Mouse (Mus musculus) adrenal gland, adult 8-10 months (tissue): ENCODE measurements around the gene Epp13. TPM values are rescaled to one million over a fixed set of nuclear protein-coding genes. Genes with fewer than 3 reads are reported as not detected.
"Not testable (repeated sequence)": the region's sequence is repeated elsewhere in the genome, so short reads cannot be mapped to it uniquely, and the experiment has no call there.

ENCODE experiments used
- DNase-seq: peaks from one replicate; pipeline ENCODE4 v3.0.0; 2022
- total RNA-seq, 4 experiments: library from RNA; stranded (reverse); gene quantifications; 2 replicates each; pipeline ENCODE4 v1.2.4; 2022

The Epp13 gene
- not detected for total RNA-seq

DNA sequence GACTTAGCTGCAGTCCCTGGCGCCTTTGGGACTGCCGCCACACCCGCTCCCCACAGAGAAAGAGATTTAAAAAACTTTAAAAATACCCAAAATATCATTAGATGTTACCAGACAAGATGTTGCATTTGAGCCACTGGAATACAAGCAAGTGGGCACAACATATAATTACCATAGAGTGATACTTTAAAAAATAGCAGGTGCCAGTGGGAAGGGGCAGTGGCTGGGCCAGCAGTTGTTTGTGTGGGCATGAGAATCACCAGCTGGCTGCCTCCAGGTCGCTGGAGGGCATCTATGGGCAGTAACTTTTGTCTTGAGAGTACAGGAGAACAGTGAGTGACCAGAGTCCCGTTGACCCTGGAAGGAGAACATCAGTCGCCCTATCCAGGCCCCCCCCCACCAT lies at the start of gene Epp13:
Gene Epp13, plus strand, starts transcription at position 301 of the 400 bp plus-strand sequence.
- no peak for DNase-seq

DNA sequence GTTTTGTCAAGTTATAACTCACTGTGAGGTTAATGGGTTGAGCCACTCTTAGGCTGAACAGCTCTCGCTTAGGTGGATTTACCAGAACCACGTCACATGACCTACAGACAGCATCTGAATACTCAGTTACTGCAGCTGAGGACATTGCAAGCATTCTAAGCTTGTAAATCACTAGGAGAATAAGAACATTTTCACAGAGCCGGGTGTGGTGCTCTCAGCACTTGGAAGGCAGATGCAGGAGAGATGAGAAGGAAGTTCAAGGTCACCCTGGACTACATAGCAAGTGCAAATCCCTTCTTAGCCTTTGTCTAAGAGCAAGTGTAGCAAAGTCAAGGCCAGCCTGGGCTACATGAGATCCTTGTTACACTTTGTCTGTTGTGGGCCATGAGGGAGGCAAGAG lies 48.3 kb upstream of the Epp13 start:
- DNase-seq = no peak

DNA sequence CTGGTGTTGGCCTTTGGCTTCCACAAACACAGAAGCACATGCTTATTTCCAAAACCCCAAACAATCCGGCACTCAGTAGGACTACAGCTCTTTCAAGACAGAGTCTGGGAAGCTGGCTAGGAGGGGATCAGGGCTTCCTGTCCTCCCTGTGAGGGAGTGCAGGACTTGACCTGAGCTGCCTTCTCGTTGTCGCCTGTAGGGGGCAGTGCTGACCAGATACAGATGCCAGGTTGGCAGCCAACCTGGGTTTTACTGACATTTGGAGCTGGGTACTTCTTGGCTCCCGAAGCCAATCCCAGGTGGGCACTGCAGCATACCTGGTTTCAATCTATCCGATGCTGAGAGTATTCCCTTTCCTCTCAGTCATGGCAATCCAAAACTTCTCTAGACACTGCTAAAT lies 39.4 kb upstream of the Epp13 start:
- no peak for DNase-seq

DNA sequence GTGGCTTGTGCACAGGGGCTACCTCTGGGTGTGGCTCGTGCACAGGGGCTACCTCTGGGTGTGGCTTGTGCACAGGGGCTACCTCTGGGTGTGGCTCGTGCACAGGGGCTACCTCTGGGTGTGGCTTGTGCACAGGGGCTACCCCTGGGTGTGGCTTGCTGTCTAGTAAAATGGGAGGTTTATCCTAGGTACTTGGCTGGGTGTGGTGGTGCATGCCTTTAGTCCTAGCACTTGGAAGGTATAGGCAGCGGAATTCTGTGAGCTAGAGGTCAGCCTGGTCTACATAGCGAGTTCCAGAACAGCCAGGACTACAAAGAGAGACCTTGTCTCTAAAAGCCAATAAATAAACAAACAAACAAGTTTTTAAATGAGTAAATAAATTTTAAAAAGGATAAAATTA lies 37.8 kb upstream of the Epp13 start:
- not testable (repeated sequence) for DNase-seq

DNA sequence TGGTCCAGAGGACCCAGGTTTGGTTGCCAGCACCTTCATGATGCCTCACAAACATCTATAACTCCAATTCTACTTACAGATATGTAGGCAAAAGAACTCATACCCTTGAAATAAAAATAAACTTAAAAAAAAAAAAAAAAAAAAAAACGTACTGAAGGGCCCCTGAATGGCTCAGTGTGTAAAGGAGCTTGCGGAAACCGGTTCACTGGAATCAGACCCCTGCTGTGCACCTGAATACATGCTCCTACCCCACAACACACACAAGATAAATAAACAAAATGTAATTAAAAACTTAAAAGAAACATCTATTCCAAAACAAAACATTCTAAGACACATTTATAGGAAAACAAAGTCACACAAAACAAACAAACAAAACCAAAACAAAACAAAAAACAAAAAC lies 32.4 kb upstream of the Epp13 start:
- no peak for DNase-seq

DNA sequence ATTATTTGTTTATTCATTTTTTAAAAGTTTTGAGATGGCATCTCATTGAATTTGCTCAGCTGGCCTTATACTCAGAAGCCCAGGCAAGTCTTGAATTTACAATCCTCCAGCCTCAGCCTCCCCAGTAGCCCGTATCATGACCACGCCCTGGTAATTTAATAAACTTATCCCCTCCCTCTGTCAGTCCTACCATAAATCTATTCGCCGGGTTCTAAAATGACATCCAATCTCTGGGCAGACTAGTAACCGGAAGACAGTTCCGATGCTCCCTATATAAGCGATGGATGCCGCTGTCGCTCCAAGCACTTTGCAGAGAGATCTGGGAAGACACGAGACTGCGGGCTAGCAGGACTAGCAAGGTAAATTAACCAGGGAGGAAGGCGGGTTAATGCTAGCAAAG lies 30.5 kb upstream of the Epp13 start, which contains the start of gene Zscan5b:
Gene Zscan5b, plus strand, starts transcription at position 301 of the 400 bp plus-strand sequence.
- DNase-seq = no peak

DNA sequence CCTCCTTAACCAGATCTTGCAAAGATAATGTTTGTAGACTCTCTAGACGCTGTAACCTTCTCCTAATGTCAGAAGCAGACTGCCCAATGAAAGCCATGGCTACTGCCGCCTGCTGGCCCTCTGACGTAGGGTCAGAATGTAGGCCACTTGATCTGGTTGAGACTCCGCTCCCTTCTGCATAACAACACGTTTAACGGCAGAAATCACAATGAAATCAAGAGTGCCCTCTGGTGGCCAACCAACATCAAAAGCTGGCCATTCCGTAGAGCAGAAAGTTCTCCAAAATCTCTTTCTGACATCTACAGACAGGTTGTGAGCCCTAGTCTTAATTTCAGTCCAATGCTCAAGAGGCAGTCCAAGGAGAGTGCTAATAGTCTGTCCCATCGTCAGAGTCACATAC lies 24.0 kb upstream of the Epp13 start:
- DNase-seq = not testable (repeated sequence)

DNA sequence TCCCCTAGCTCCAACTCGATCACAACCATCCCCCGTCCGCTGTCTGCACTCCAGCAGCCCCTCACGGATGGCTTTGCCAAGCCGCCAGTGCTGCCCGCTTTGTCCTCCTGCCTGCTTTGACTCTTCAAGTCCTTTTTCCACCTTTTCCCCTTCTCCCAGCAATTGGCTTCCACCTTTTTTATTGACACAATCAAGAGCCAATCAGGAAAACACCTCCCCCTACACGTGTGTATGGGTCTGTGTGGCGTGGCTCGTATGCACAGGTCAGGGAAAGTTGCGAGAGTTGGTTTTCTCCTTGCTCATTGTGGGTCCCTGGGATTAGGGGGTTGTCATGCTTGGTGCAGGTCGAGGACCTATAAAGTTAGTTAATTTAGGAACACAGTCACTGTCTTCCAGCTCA lies 12.7 kb upstream of the Epp13 start:
- no peak for DNase-seq

DNA sequence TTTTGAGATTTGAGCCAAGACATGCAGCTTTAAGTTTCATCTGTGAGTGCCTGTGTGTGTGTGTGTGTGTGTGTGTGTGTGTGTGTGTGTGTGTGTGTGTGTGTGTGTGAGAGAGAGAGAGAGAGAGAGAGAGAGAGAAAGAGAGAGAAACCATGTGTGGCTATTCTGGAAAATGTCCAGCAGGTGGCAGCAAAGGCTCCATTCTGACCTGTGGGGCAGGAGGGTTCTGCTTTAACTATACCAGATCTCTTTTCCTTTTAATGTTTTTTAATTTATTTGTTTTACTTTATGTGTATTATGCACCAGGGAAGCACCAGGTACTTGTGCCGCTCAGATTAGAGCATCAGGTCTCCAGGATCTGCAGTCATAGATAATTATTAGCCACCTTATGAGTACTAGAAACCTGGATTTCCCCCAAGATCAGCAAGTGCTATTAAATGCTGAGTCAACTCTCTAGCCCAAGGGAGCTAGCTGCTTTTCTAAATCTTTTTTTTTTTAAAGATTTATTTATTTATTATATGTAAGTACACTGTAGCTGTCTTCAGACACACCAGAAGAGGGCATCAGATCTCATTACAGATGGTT lies 11.6 kb upstream of the Epp13 start:
- not testable (repeated sequence) for DNase-seq

DNA sequence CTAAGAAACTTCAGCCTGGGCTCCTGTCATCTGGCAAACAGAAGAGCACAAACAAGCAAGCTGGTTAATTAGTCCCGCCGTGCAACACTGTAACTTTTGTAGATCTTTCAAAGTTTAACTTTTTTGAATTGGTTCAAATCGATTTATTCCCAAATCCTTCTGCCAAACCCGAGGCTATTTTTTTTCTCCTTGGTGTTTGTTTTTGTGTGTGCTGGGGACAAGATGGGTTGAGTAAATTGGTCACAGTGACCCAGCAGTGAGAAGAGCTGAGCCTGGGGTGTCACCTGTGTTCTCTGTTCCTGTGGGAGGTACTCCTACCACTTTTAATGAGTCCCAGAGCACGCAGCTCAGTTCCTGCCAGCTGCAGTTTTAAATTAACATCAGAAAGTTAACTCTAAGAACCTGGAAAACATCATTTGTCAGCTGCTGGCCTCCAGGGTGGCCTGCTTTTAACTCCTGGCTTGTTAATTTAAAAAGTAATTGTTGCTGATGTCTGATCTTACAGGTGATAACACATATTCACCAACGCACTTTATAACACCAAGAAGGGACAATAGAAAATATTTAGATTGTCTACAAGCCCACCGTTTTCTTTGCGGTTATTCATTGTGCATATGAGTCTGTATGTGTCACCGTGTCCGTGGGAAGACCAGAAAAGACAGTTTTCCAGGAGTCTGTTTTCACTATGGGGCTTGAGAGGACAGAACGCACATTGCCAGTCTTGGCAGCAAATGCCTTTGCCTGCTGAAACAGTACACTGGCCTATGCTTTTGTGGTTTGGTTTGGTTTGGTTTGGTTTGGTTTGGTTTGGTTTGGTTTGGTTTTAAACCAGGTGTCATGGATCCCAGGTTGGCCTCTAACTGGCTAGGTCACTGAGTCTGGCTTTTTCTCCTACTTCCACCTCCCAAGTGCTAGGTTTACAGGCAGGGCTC lies 7.9 kb upstream of the Epp13 start:
- DNase-seq = no peak

DNA sequence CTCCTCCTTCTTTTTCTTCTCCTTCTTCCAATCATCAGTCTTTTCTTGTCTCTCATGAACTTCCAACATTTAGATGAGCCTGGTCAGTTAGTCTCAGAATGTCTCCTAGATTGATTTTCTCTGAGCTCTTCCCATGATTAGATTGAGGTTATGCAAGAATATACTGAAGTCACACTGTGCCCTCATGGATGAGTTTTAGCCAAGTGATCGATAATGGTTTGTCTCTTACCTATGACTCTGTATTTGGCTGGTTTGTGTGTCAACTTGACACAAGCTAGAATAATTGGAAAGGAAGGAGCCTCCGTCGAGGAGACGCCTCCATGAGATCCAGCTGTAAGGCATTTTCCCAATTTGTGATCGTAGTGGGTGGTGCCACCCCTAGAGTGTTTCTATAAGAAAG lies 1.9 kb downstream of the Epp13 start:
- no peak for DNase-seq

DNA sequence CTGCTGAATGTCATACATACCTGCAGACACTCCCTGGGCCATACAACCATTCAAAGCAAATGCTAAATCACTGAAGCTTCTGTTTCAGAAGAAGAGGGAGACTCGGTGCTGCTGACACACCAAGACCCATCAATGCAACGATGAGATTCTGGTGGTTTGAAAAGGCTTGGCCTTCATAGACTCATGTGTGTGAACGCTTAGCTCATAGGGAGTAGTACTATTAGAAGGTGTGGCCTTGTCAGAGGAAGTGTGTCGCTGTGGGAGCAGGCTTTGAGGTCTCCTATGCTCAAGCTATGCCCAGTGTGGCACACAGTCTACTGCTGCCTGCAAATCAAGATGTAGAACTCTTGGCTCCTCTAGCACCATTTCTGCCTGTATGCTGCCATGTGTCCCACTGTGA lies 4.9 kb downstream of the Epp13 start:
- DNase-seq = no peak

DNA sequence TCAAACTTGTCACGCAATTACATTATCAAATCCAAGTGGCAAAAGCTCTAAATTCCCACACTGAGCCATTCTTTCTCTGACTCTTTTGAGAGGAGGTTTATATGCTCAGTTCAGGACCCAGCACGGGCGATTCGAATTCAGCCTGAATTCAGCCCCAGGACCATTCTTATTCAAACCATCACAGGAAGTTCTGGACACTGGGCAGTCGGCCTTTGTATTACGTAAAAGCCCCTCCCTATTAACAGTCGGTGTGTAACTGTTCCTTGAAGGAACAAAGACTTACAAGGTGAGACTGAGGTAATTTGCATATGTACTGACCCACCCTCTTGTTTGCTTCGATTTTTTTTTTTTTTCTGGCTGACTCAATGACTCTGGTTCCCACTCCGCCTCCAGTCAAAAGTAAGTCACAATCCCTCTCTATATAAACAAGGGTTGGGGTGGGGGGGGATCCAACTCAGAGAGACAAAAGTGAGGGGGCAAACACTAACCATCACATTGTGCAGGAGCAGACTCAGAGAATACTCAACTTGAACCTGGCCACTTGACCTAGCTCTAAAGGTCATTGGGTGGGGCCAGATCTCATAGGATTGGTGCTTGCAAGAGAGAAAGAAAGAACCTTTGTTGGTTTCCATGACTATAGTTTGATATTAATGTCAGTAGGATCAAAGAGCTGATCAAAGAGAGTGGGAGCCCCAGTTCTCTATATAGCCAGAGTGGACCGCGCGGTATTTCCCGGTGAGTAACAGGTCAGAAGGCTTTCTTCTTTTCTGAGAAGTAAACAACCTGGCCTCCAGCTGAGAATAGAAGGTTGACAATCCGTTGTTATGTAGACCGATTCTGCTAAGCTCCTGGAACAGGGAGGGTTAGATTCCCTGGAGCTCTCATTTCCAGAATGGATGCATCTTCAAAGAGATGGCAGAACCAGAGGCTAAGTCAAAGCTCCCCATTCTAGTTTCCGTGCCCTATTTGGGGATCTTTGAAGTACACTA lies 6.0 kb downstream of the Epp13 start:
- DNase-seq = no peak

DNA sequence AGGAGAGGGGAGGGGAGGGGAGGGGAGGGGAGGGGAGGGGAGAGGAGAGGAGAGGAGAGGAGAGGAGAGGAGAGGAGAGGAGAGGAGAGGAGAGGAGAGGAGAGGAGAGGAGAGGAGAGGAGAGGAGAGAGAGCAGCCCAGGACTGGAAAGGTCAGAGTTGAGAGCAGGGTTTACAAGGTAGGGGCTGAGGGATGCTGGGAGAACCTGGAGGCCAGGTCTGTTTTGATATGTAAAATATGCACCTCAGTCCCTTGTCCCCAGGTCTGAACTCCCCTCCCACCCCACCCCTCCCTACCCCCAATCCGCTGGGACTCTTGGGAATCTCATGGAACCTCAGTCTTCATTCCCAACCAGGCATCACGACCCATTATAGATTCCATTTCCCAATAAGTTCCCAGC lies 7.5 kb downstream of the Epp13 start:
- not testable (repeated sequence) for DNase-seq

DNA sequence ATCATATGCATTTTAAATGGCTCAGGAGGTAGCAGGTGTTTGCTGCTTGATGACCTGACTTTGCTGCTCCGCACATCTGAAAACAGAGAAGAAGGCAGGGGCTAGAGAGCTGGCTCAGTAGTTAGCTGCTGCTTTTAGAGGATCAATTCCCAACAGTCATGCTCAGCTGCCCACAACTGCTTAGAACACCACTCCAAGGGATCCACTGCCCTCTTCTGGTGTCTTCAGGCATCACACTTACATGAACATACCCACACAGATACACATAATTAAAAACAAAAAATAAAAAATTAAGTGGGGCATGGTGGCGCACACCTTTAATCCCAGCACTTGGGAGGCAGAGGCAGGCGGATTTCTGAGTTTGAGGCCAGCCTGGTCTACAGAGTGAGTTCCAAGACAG lies 9.6 kb downstream of the Epp13 start:
- no peak for DNase-seq

DNA sequence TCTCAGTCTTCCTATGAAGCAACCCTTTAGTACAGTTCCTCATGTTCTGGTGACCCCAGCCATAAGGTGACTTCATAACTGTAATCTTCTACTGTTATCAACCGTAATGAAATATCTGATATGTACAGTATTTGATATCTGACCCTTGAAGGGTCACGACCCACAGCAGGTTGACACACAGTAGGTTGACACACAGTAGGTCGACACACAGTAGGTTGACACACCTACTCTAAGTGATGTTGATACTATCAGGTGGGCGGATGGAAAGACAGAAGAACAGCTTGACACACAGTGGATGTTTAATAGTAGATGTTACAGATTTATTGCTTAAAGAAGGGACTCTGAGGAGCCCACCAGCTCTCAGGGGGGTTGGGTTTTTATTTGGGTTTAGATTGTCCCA lies 10.5 kb downstream of the Epp13 start:
- no peak for DNase-seq

DNA sequence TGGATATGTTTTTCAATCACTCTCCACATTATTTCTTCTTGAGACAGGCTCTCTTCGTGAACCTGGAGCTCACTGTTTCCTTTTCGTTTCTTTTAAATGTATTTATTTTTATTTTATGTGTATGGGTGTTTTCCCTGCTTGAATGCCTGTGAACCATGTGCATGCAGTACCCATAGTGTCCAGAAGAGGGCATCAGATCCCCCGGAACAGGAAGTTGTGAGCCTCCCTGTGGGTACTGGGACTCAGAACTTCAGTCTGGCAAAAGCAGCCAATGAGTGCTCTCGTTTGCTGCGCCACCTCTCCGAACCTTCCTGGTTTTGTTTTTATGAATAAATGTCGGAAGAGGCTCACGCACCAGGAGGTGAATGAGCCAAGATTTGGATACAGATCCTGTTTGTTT lies 13.2 kb downstream of the Epp13 start:
- no peak for DNase-seq

DNA sequence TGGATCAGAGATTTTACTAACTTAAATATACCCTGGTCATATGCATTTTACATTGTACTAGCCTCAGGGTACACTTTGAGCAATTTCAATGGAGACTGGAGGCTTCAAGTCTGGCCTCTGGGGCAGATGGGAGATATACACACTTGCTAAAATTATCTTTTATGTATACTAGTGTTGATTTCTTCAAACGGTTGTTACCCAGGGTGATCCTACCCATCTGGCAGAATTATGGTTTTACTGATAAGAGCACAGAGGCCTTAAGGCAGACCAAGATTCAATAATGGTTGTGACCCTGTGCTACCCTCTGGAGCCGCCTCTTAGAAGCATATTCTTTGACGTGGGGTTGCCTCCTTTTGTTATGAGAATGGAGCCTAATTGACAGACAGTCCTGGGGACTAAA lies 25.4 kb downstream of the Epp13 start:
- no peak for DNase-seq

DNA sequence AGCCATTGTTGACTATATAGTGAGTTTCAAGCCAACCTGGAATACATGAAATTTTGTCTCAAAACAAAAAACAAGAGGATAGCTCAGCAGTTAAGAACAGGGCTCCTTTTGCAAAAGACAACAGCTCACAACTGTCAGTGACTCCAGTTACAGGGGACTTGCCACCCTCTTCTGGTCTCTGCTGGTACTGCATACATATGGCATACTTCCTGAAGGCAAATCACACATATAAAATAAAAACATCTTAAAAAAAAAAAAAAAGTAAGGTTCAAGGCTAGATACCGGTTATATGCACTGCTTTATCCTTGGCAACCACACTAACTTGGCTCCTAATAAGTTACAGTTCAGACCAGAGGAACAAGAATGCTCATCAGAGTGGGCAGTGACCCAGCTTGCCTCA lies 30.2 kb downstream of the Epp13 start:
- DNase-seq = peak; percentile 39

DNA sequence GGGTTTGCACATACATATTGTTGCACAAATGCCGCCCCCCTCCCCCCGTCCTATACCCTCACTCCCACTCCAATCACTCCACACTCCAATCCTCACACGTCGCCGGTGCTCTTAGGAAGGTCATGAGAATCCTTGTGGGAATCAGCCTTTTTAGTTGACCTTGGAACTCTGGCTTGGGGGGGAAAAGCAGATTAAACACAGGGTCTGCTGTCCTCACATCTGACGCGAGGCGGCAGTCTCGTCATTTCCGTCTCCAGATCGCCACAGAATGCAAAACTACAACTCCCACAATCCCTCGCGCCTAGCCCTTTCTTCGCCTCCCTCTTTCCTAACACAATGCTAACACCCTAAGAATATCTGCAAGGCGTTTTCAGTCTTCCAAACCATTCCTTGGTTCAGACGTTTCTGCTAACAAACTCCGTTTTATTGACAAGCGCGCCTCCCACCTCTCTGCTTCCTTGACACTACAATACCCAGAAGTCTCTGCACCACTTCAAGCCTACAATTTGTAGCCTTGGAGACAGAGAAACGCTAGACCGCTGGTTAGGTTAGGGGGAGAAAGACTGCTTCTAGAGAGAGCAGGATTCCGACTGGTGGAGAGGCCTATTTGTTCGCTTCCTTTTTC lies 31.1 kb downstream of the Epp13 start:
- peak; percentile 73 for DNase-seq

DNA sequence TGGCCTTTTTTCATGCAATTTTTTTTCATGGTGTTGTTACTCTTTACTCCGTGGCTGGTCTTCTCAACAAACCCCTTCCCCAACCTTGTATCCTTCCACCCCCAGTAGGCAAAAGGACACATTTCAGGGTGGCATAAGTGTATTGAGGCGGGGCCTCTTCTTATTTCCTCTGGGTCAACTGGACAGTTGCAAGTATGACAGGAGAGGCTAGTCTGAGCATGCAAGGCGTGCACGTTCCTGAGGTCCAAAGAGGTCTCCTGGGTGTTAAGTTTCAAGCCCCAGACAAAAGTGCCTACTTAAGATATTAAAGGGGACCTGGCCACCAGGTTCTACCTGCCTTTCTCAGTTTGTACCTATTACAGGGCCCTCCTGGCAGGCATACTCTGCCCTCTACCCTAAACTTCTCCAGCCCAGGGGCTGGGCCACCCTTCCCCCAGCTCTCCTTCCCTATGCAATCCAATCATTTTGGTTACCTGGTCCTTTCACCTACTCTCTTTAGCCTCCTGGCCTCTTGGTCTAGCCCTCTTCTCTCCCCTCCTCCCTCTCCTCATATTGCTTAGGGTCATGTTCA lies 32.0 kb downstream of the Epp13 start:
- no peak for DNase-seq

DNA sequence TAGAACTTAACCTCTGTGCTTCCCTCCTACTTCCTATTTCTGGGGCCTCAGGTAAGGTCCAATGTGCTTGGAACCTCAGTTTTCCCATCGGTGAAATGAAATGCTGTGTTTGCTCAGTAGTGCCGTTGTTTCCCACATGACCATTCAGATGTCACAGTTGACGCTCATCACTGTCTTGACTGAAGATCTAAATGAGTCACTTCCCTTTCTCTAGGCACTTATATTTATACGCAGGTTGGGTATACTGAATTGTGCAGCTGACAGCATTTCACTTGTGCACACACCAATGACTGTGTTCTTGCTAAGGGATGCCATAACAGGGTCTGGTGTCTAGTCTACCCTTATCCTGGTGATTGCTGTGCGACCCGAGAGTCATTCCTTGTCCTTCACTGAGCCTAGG lies 32.9 kb downstream of the Epp13 start:
- no peak for DNase-seq
